Mouse (Mus musculus) frontal cortex, postnatal 10 days (tissue): ENCODE data around the gene Gpr82.

Experiments
- DNase-seq, 2 experiments: peaks; one replicate each; pipeline ENCODE4 v3.0.0; 2022; ENCODE audit warnings: low spot score in 2 of 2, mixed read lengths in 1 of 2

Gene Gpr82

DNA sequence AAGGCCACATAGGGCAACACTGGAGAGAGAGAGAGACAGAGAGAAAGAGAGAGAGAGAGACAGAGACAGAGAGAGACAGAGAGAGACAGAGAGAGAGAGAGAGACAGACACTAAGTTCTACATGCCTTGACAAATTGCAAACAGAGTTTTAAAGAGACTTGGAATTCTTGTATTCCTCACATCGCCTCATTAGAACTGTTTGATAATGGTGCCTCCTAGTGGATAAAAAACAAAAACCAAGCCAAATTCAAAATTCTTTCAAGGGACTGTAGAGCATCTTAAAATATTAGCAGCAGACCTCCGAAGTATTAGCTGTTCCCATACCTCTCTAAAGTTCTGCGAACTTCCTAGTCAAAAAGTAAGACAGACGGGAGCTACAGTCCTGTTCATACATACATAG is 30.7 kb downstream of the Gpr82 start:
- no peak for DNase-seq

DNA sequence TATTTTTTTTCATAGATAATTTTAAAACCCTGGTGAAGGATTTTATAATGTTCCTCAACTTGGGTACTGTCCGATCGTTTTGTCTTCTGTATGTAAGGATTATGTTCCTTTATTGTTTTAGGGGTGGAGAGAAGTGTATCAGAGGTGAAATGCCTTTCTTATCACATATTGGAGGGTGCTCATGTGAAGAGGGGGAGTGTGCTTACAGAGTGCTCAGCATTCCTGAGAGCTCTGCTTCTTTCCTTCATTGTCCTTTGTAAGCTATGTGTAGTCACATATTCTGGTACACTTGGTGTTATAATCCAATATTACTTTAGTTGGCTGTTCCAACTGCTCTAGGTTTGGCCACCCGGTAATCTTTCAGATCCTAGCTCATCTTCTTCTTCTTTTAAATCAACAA is 39.5 kb downstream of the Gpr82 start:
- DNase-seq: no peak

DNA sequence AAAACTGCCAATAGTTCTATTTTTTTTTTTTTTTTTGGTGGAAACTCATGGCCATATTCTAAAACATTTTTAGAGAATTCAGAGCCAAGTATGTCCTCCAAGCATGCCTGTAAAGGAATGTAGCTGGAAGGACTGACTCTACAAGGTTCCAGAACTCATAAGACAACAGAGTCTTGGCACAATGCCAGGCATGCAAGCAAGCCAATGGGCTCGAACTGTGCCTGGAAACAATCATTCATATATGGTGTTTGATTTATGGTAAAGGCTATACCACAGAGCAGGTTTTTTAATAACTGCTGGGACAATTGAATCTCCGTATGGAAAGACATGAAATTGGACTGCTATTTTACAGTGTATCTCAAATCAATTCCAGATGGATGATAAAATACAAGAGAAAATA is 43.9 kb downstream of the Gpr82 start:
- no peak for DNase-seq

DNA sequence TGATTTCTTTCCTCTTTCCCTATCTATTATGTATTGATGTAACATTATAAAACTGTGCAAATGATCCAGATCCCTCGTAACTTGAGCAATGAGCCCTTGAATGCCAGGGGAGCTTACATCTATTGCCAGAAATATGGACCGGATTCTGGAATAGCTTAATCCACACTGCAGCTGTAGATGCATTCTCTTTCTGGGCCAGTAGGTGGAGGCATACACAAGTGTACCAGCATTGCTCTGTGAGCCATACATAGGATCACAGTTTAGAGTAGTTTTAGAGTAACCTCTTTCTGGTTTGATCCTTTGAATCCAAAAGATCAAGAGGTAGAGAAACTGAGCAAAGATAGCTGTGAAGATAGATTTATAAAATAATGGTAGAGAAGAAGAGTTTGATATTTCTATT is 49.0 kb downstream of the Gpr82 start:
- peak in 1 of 2 experiments; percentile 39 for DNase-seq
